Mouse (Mus musculus): ENCODE results near the gene Pcyt2. TPM values are rescaled to one million over a fixed set of nuclear protein-coding genes. Genes with fewer than 3 reads are reported as not detected.

Gene Pcyt2
- polyA plus RNA-seq, 1 experiment from 2014 or later: 104 TPM

DNA sequence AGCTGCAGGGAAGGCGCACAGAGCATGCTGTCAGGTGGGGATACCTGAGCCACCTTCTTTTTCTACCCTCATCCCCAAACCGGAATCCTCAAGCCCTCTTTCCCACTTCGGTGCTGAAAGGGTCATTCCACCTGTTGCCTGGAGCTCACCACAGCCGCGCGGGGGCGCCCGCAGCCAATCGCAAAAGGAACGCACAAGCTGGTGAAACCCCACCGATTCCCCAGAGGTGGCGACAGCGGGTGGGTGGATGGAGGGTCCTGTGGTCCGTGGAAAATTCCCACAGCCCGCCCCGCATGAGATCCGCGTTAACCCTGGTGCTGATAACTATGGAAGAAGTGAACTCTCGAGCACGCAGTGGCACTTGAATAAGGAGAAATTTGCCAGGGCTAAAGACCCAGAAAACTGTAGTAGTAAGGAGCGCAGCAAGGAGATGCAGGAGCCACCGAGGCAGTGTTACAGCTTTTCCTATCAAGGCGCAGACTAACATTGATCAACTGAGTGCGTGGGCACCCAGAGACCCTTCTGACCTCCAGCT lies 41.2 kb upstream of the Pcyt2 start:
- Histone ChIP-seq H3K36me3 (ENCODE audit: control insufficient read depth, insufficient read depth, low read length) (no peaks in the 10 kb centered on the region), H3K4me2 (ENCODE audit: low read depth, low read length) (no peak overlapping the region), H3K4me3 (ENCODE audit: low read length) (no peak overlapping the region), H3K9ac (ENCODE audit: low read length) (no peak overlapping the region), H3K9me3 (ENCODE audit: control insufficient read depth, low read length) (no peaks in the 10 kb centered on the region), H3K27me3 (ENCODE audit: control insufficient read depth, insufficient read depth, low read depth, low read length) (peaks cover 65% of the 10 kb centered on the region), H3K27ac (ENCODE audit: low read length) (no peak overlapping the region), H3K4me1 (replicated peaks; ENCODE audit: control insufficient read depth, insufficient read depth, low read length) (peaks cover 17% of the 10 kb centered on the region)
- 5% methylated on average over 24 of the region's 24 CpGs for WGBS
- ATAC-seq (ENCODE audit: low read depth): peak; percentile 26; the same call in 1 of the 2 replicates

DNA sequence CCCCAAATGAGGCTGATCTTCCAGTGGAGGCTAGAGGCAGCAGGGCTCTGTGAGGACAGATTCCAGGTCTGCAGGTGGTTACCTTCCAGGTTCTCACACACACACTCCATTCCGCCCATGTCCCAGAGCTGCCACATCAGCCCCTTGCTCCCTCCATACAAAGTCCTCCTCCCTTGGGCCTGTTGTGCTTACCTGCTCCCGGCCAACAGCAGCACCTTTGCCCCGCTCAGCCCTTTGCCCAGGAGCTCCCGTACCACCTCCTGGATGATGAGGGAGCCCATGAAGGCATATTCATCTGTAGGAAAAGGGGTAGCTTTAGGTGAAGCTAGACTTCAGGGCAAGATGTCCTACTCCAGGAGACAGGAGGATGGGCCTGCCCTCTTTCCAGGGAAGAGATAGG lies 39.6 kb upstream of the Pcyt2 start:
- H3K4me1 ChIP-seq (replicated peaks; ENCODE audit: control insufficient read depth, insufficient read depth, low read length): peaks cover 17% of the 10 kb centered on the region
- 74% methylated on average over 4 of the region's 4 CpGs for WGBS
- H3K27ac ChIP-seq (ENCODE audit: low read length): no peak overlapping the region
- no peak overlapping the region for H3K4me2 ChIP-seq (ENCODE audit: low read depth, low read length)
- H3K9ac ChIP-seq (ENCODE audit: low read length): no peak overlapping the region
- H3K36me3 ChIP-seq (ENCODE audit: control insufficient read depth, insufficient read depth, low read length): no peaks in the 10 kb centered on the region
- H3K9me3 ChIP-seq (ENCODE audit: control insufficient read depth, low read length): no peaks in the 10 kb centered on the region
- peaks cover 55% of the 10 kb centered on the region for H3K27me3 ChIP-seq (ENCODE audit: control insufficient read depth, insufficient read depth, low read depth, low read length)
- H3K4me3 ChIP-seq (ENCODE audit: low read length): no peak overlapping the region
- no peak for ATAC-seq (ENCODE audit: low read depth)

DNA sequence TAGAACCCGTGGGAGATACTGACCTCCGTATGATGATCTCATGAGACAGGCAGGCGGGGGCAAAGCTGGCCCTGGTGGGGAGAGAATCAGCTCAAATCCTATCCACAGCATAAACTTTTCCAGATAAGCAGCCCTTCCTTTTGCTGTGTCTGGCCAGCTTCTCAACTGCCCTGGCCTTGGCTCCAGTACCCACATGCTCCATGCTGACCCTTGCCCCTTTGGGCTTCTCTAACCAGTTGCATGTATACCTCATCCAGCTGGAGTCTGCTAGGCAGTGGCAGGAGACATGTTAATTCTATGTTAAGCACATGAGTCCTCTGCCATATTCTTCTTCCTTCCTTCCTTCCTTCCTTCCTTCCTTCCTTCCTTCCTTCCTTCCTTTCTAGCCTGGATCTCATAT lies 37.0 kb upstream of the Pcyt2 start:
- no peak overlapping the region for H3K27ac ChIP-seq (ENCODE audit: low read length)
- no peaks in the 10 kb centered on the region for H3K36me3 ChIP-seq (ENCODE audit: control insufficient read depth, insufficient read depth, low read length)
- WGBS: 68% methylated on average over 3 of the region's 3 CpGs

DNA sequence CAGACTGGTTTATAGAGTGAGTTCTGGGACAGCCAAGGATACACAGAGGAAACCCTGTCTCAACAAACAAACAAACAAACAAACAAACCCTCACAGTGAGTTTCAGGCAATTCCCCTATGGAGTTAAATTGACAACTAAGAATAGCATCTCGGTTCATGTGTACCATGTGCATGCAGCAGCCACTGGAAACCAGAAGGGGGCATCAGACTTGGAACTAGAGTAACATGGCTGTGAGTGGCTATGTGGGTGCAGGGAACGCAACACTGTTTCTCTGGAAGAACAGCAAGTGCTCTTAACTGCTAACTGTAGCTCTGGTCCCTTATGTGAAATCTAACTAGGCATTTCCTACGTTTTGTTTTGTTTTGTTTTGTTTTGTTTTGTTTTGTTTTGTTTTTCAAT lies 34.1 kb upstream of the Pcyt2 start:
- H3K4me1 ChIP-seq (replicated peaks; ENCODE audit: control insufficient read depth, insufficient read depth, low read length): 0 out of 2 replicates have a peak, but pooled peaks cover 2% of the 10 kb centered on the region
- no peak overlapping the region for H3K27ac ChIP-seq (ENCODE audit: low read length)
- H3K9ac ChIP-seq (ENCODE audit: low read length): no peak overlapping the region
- peaks cover 8% of the 10 kb centered on the region; the same call in 1 of the 2 replicates for H3K27me3 ChIP-seq (ENCODE audit: control insufficient read depth, insufficient read depth, low read depth, low read length)
- WGBS: 55% methylated on average over 3 of the region's 3 CpGs
- no peaks in the 10 kb centered on the region for H3K36me3 ChIP-seq (ENCODE audit: control insufficient read depth, insufficient read depth, low read length)
- ATAC-seq (ENCODE audit: low read depth): no peak
- no peak overlapping the region for H3K4me2 ChIP-seq (ENCODE audit: low read depth, low read length)
- no peak overlapping the region for H3K4me3 ChIP-seq (ENCODE audit: low read length)
- no peaks in the 10 kb centered on the region for H3K9me3 ChIP-seq (ENCODE audit: control insufficient read depth, low read length)

More for the DNA sequence above, 37.0 kb upstream of the Pcyt2 start:
- no peak for ATAC-seq (ENCODE audit: low read depth)
- peaks cover 30% of the 10 kb centered on the region for H3K27me3 ChIP-seq (ENCODE audit: control insufficient read depth, insufficient read depth, low read depth, low read length)
- no peak overlapping the region for H3K9ac ChIP-seq (ENCODE audit: low read length)
- H3K4me1 ChIP-seq (replicated peaks; ENCODE audit: control insufficient read depth, insufficient read depth, low read length): peaks cover 5% of the 10 kb centered on the region
- H3K9me3 ChIP-seq (ENCODE audit: control insufficient read depth, low read length): no peaks in the 10 kb centered on the region
- H3K4me3 ChIP-seq (ENCODE audit: low read length): no peak overlapping the region
- no peak overlapping the region for H3K4me2 ChIP-seq (ENCODE audit: low read depth, low read length)

DNA sequence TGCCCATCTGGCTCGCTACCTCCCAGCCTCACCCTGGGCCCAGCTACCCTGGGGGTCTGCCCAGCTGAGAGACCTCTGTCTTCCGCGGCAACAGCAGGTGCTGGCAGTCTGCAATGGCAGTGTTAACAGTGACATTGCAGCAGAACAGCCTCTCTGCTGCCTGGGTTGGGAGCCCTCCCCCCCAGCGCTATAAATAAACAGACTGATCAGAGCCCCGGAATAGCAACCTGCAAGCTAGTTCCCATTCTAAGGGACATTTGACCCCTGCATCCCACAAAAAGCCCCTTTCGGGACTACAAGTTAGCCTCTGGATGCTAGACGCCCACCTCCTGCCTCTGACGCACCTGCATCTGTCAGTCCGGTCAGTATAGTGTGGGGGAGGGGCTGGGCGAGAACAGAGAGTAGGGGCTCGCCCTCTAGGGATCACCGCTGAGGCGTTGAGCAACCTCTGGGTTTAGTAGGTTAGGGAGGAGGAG lies 30.3 kb upstream of the Pcyt2 start, which contains the start of gene Myadml2:
TSS of gene Myadml2 (minus strand) at position 158 of the 476 bp plus-strand sequence.
- peak within 1 kb of the TSS; percentile 55 for H3K9ac ChIP-seq (ENCODE audit: low read length)
- ATAC-seq (ENCODE audit: low read depth): no peak
- H3K4me3 ChIP-seq (ENCODE audit: low read length): peak within 1 kb of the TSS; percentile 25
- H3K9me3 ChIP-seq (ENCODE audit: control insufficient read depth, low read length): no peaks in the 10 kb centered on the region
- no peak within 1 kb of the TSS for H3K27ac ChIP-seq (ENCODE audit: low read length)
- H3K4me1 ChIP-seq (replicated peaks; ENCODE audit: control insufficient read depth, insufficient read depth, low read length): peaks cover 8% of the 10 kb centered on the region
- H3K36me3 ChIP-seq (ENCODE audit: control insufficient read depth, insufficient read depth, low read length): no peaks in the 10 kb centered on the region
- H3K4me2 ChIP-seq (ENCODE audit: low read depth, low read length): peak within 1 kb of the TSS; percentile 44
- H3K27me3 ChIP-seq (ENCODE audit: control insufficient read depth, insufficient read depth, low read depth, low read length): peaks cover 5% of the 10 kb centered on the region; the same call in 1 of the 2 replicates
- WGBS: 2% methylated on average over 13 of the region's 13 CpGs

DNA sequence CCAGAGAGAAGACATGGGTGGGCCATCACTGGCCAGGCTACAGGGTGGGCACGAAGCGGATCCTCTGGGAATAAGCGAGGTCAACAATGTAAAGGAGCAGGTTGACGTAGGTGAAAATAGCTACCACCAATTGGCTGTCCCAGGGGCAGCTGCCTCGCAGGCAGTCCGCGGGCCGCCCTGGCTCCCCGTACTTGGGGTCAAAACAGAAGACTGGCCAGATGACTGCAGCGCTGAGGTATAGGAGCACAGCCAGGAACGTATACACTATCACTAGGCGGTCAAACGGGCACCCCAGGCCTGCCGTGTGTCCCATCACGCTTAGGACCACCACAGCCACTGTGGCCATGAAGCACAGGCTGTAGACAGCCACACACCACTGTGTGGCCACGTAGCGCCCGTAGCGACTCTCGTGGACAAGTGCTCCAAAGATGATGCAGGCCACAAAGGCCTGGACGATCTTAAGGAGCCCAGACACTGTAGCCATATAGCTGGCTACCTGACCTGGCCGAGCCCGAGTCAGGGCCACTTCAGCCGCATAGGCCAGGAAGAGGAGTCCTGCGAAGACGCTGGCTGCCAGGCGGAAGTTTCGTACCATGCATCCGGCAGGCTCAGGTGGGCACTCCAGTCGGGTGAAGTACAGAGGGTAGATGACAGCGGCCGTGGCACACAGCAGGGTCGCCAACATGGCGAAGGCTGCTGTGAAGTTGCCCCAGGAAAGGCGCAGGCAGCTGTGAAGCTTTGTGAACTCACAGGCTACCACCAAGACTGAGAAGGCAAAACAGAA lies 29.5 kb upstream of the Pcyt2 start:
- 71% methylated on average over 35 of the region's 35 CpGs for WGBS
- no peak for ATAC-seq (ENCODE audit: low read depth)
- peak overlapping the region; percentile 55; the same call in 1 of the 2 replicates for H3K9ac ChIP-seq (ENCODE audit: low read length)
- no peak overlapping the region for H3K27ac ChIP-seq (ENCODE audit: low read length)
- H3K36me3 ChIP-seq (ENCODE audit: control insufficient read depth, insufficient read depth, low read length): no peaks in the 10 kb centered on the region
- peaks cover 12% of the 10 kb centered on the region for H3K4me1 ChIP-seq (replicated peaks; ENCODE audit: control insufficient read depth, insufficient read depth, low read length)
- H3K9me3 ChIP-seq (ENCODE audit: control insufficient read depth, low read length): no peaks in the 10 kb centered on the region
- H3K27me3 ChIP-seq (ENCODE audit: control insufficient read depth, insufficient read depth, low read depth, low read length): peaks cover 5% of the 10 kb centered on the region; the same call in 1 of the 2 replicates
- H3K4me3 ChIP-seq (ENCODE audit: low read length): peak overlapping the region; percentile 25; the same call in 1 of the 2 replicates
- H3K4me2 ChIP-seq (ENCODE audit: low read depth, low read length): peak overlapping the region; percentile 44

DNA sequence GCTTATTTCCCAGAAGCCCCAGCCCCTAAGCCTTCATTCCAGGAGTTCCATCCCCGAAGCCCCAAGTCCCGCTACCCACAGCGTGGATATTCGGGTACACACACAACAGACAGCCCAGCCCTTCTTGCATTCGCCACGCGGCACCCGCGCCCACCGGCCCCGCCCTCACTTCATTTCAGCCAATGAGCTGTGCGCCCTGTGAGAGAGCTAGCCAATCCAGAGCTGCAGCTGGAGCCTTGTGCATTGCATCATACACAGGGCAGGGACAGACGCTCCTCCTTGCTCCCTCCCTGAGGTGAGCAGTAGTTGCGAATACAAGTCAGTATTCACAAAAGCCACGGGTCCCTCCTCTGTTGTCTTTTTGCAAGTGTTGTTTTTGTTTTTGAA lies 25.9 kb upstream of the Pcyt2 start, which contains the start of gene Pycr1:
TSS of gene Pycr1 (minus strand) at position 169 of the 387 bp plus-strand sequence.
- no peak within 1 kb of the TSS for H3K27ac ChIP-seq (ENCODE audit: low read length)

DNA sequence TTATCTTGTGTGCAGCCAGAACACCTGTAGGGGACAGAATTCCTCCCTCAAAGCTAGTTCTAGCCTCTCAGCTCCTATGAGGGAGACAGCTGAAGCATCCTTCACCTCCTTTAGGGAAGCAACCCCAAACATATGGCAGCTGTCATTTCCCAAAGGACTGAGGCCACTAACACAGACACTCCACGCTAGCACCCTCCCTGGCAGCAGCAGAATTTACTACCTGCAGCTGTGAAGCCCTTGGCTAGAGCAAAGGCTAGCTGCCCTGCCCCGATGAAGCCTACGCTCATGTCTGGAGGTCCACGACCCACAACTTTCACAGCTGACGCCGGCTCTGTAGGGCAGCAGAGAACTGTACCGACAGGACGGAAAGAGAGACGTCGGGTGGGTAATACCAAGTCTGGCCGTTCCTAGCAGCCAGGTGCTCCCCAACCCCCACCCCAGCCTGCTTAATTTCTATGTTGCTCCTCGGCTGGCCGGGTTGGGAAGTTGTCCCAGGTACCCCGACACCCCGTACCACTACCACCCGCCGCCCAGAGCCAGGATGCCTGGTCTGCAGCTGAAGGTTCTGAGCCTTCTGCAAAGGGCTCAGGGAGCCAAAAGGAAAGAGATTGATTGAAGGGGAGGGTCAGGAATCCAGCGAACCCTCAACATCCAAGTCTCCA lies 25.3 kb upstream of the Pcyt2 start:
- peak overlapping the region; percentile 56 for H3K4me3 ChIP-seq (ENCODE audit: low read length)
- no peaks in the 10 kb centered on the region for H3K9me3 ChIP-seq (ENCODE audit: control insufficient read depth, low read length)
- ATAC-seq (ENCODE audit: low read depth): peak; percentile 59
- H3K36me3 ChIP-seq (ENCODE audit: control insufficient read depth, insufficient read depth, low read length): no peaks in the 10 kb centered on the region
- no peak overlapping the region for H3K27ac ChIP-seq (ENCODE audit: low read length)
- under 1% methylated on average over 18 of the region's 18 CpGs for WGBS
- H3K4me1 ChIP-seq (replicated peaks; ENCODE audit: control insufficient read depth, insufficient read depth, low read length): peaks cover 10% of the 10 kb centered on the region
- peaks cover 3% of the 10 kb centered on the region; the same call in 1 of the 2 replicates for H3K27me3 ChIP-seq (ENCODE audit: control insufficient read depth, insufficient read depth, low read depth, low read length)
- peak overlapping the region; percentile 91 for H3K4me2 ChIP-seq (ENCODE audit: low read depth, low read length)
- H3K9ac ChIP-seq (ENCODE audit: low read length): peak overlapping the region; percentile 73

More for the DNA sequence above, 25.9 kb upstream of the Pcyt2 start, which contains the start of gene Pycr1:
- no peaks in the 10 kb centered on the region for H3K9me3 ChIP-seq (ENCODE audit: control insufficient read depth, low read length)
- peak; percentile 99 for ATAC-seq (ENCODE audit: low read depth)
- H3K4me2 ChIP-seq (ENCODE audit: low read depth, low read length): peak within 1 kb of the TSS; percentile 91
- H3K9ac ChIP-seq (ENCODE audit: low read length): peak within 1 kb of the TSS; percentile 73
- peaks cover 12% of the 10 kb centered on the region for H3K4me1 ChIP-seq (replicated peaks; ENCODE audit: control insufficient read depth, insufficient read depth, low read length)
- H3K27me3 ChIP-seq (ENCODE audit: control insufficient read depth, insufficient read depth, low read depth, low read length): peaks cover 3% of the 10 kb centered on the region; the same call in 1 of the 2 replicates
- no peaks in the 10 kb centered on the region for H3K36me3 ChIP-seq (ENCODE audit: control insufficient read depth, insufficient read depth, low read length)
- H3K4me3 ChIP-seq (ENCODE audit: low read length): peak within 1 kb of the TSS; percentile 56
- 0% methylated on average over 15 of the region's 15 CpGs for WGBS

DNA sequence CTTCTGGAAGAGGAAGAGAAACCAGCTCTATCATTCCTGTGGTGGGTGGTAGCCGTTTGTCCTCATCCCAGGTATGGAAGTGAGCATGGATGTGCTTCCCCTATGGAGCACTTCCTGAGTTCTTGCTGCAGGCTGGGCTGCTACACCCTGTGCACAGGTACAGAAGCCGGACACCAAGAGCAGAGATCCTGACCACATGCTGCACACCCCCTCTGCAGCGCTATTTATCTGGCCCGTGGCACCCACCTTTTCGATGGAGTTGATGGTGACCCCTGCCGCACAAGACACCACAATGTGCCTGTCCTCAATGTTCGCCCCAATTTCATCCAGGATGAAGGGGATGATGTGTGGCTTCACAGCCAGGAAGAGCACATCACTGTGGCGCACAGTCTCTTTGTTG lies 24.1 kb upstream of the Pcyt2 start:
- no peak overlapping the region for H3K4me3 ChIP-seq (ENCODE audit: low read length)
- no peak overlapping the region for H3K4me2 ChIP-seq (ENCODE audit: low read depth, low read length)
- peaks cover 10% of the 10 kb centered on the region for H3K4me1 ChIP-seq (replicated peaks; ENCODE audit: control insufficient read depth, insufficient read depth, low read length)
- ATAC-seq (ENCODE audit: low read depth): no peak
- no peaks in the 10 kb centered on the region for H3K36me3 ChIP-seq (ENCODE audit: control insufficient read depth, insufficient read depth, low read length)
- H3K27me3 ChIP-seq (ENCODE audit: control insufficient read depth, insufficient read depth, low read depth, low read length): peaks cover 2% of the 10 kb centered on the region; the same call in 1 of the 2 replicates
- WGBS: 82% methylated on average over 8 of the region's 8 CpGs
- H3K27ac ChIP-seq (ENCODE audit: low read length): no peak overlapping the region
- no peak overlapping the region for H3K9ac ChIP-seq (ENCODE audit: low read length)
- no peaks in the 10 kb centered on the region for H3K9me3 ChIP-seq (ENCODE audit: control insufficient read depth, low read length)

Measured in lung, embryonic 16.5 days (tissue).